Mouse (Mus musculus) WW6 (cell line): ENCODE measurements at regions not wholly inside any gene's neighbourhood (a gene's known extent, or its start where the extent isn't known, plus 50 kb on each side); places are given as distances from the start of the nearest gene placed in this dataset.

Source experiments
- DNase-seq: peaks from one replicate; pipeline ENCODE4 v3.0.0-alpha.2; 2013; ENCODE audit warnings: low read depth, low spot score

DNA sequence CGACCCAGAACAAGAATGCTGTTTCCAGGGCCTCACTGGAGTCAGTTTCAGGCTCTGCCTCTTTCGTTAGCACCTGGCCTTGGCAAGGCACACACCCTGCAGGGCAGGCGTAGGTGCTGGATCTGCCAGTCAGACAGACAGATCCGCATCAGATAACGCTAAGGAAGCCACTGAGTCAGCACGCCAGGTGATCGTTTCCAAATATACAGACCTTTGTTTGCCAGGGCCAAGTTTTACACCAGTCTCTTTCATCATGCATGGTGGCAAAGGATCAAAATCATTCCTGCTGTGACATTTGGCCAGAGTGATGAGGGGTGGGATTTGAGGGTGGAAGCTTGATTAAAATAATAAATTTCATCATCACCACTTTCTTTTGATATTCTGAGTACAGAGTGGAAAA is 411.0 kb downstream of the Ofcc1 start:
- no peak for DNase-seq

- no peak for DNase-seq
Measured at GRCm38 (mm10) chr13:39935216-39935615, 426.0 kb downstream of the Ofcc1 start.

DNA sequence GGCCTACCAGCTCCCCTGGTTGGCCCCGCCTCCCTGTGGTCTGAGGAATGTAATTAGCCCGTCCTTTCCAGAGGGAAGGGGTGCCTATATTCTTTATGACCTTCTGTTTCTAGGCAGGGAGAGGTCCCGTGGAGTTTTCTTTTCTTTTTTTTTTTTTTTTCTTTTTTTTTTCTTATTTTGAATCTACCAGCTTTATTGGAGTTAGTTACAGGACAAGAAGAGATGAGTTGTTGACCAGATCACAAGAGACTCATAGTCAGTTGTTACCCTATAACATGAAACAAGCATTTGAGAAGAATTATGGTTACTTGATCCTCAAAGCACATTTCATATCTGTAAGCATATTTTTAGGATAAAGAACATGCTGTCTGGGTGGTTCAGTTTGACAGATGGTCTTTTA is 429.8 kb downstream of the Ofcc1 start:
- no peak for DNase-seq

DNA sequence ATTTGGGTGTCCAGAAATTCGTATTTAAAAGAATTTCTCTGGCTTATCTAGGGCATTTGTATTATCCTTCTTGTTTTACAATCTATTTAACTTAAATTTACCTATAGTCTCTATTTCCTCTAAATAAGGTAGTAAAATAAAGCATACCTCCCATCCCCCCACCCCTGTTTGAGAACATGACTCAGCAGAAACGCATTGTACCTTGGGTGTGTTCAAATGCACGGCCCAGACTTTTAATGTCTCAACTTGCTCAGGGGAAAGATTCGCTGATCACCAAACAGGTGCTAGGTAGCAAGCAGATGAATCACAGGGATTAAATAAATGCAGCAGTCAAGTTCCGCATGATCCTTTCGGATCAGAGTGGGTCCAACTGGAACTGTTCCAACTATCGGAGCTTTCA is 432.7 kb downstream of the Ofcc1 start:
- DNase-seq: no peak

DNA sequence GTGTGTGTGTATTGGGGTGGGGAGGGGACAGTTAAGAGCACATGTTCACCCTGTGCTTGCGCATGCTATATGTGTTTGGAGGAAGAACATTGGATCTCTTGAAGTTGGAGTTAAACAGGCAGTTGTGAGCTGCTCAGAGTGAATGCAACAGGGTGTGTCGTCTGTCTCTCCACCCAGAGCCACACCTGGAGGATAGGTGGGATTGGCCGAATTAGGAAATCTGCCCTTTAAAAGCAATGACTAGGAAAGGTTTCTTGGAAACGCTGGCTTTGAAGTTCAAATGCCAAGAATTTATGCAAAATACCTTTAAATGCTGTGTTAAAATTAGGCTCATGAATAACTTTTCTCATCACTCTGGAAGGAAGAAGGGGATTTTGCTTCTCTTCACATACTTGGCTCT is 436.9 kb downstream of the Ofcc1 start:
- no peak for DNase-seq

GRCm38 (mm10) chr13:39923113-39923512 is 438.1 kb downstream of the Ofcc1 start:
- DNase-seq: no peak

DNA sequence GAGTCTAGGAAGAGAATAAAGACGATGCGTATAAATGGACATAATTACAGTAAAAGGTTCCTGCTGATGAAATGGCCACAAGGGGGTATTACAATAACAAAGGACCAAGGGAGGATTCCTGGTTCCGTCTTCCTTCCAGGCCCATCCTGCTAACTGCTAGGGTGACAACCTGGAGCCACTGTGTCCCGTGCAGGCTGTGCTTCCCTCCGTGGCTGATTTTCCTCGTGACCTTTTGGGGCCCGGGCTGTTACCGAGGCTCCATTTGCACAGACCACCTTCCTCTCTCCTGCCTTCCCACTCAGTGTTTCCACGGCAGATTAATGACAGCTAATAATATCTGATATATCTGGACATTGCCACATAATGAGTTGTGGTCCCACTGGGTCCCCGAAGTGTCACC is 453.5 kb downstream of the Ofcc1 start:
- no peak for DNase-seq

GRCm38 (mm10) chr13:39904264-39904663 is 457.0 kb downstream of the Ofcc1 start:
- DNase-seq: no peak

DNA sequence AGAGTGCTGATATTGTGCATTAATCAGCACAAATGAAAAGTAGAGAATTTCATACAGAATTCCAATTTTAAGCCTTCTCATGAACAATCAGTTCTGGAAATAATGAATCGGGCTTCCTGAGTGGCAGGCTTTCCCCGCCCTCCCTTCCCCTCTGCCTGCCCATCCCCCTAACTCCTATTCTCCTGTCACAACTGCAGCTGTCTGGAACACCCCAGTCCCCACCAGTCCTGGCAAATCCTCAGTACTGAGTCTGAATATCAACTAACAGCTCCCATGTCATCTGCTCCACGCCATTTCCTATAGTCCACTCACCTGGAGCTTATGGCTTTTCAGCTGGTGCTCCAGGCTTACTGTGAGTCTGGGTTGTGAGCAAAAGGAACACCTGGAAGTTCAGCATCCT is 457.9 kb downstream of the Ofcc1 start:
- no peak for DNase-seq

DNA sequence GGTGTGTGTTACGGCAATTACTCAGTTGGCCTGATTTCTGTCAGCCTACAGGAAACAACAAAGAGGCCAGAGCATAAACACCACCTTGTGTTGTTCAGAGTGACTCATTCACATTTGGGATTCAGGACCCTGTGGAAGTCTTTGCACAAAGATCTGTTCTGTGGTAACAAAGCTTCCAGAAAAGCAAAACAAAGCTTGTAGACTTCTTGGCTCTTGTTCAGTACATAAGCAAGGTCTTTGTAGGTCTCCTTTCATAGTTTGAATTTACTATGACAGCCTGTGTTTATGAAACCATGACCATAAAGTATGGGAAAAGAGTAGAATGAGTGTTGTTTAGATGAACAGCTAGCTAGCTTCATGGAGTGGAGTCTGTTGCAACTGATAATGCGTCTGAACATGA is 461.9 kb downstream of the Ofcc1 start:
- DNase-seq: no peak

DNA sequence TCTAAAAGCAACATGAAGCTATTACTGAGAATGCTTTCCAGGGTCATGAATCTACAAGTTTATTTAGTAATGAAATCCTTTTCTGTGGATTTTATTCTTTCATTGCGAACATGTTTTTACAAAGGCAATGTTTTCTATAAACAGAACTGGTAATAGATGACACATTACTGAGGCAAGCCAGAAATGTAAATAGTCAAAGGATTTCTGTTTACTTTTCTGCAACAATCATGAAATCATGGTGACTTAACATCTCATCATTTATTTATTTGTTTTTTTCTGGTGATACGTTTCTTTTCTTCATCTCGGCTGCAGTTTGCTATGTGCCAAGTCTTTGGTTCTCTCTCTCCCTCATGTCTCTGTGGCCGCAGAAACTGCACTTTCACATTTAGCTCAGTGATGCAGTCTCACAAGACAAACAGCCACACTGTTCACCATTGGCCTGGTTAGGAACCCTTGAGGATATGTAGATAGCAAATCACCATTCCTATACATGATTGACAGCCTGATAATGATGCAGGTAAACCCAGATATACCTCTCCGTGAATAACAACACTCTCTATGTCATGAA is 462.8 kb downstream of the Ofcc1 start:
- DNase-seq: no peak

DNA sequence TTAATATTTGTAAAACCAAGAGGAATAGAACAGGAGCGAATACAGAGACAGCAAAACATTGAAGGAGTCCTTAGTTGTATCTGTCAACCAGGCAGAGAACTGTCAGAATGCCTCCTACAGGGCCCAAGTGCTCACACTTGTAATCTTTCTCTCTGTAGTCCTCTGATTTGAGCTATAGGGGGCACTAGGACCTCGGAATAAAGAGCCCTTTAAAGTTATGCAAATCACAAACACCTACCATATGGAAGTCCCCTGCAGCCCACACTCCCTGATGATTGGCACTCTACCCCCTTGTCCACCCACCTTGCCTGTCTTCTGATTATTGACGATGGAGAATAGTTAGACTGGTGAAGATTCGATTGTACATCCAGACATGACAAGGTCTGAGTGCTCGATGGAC is 467.1 kb downstream of the Ofcc1 start:
- no peak for DNase-seq

GRCm38 (mm10) chr13:39881066-39881465 is 480.2 kb downstream of the Ofcc1 start:
- DNase-seq: no peak

GRCm38 (mm10) chr13:39880136-39880535 is 481.1 kb downstream of the Ofcc1 start:
- DNase-seq: no peak

DNA sequence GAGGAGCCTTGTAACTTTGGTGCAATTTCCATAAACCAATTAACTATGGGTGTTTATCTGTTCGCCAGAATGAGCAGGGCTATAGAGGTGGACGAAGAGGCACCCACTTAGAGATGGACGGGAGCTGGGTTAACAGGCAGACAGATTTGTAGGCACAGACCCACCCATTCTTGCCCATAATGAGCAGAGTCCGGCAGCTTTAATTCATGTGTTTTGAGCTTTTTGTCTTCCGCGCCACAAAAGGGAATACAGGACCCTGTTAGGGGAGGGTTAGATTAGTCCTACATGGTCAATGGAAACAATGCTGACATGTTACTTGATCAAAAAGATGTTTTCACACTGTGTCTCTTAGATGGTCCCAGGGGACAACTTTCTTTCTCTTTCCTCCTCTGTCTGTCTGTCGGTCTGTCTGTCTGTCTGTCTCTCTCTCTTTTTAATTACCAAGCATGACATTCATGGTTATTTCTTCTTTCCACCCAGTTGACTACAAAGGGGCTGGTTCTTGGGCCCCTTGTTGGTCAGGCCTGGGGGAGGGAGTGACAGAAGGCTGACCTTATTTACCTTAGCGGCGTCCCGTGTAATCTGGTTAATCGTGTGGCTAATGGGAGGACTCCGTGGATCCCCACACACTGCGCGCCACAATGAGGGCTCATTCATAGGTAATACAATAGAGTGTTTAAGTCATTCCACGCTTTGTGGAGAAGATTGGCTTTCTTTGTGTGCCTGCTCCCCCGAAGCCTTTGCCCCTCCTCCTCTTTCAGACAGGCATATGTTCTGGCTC is 483.7 kb downstream of the Ofcc1 start:
- no peak for DNase-seq

GRCm38 (mm10) chr13:39852257-39852800 is 508.9 kb downstream of the Ofcc1 start:
- DNase-seq: no peak

- no peak for DNase-seq
Measured at GRCm38 (mm10) chr13:39849391-39849790, 511.9 kb downstream of the Ofcc1 start.

- DNase-seq: no peak
Measured at GRCm38 (mm10) chr13:39836053-39836584, 525.1 kb downstream of the Ofcc1 start.

DNA sequence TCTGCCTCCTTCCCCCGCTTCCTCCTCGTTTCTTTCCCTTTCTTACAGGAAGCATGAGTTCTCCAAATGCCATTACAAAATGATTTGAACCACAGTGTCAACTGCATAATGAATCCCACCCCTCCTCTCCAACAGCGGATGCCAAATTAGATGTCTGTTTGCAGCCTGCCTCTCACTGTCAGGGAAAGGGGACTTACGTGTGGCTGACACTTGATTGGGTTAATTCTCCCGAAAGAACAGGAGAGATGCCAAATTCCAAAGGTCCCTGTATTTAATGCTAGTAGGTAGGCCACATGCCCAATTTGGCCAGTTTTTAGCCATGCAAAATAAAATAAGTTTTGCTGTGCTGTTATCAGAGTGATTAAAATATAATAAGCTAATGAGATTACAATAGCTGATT is 525.9 kb downstream of the Ofcc1 start:
- no peak for DNase-seq

DNA sequence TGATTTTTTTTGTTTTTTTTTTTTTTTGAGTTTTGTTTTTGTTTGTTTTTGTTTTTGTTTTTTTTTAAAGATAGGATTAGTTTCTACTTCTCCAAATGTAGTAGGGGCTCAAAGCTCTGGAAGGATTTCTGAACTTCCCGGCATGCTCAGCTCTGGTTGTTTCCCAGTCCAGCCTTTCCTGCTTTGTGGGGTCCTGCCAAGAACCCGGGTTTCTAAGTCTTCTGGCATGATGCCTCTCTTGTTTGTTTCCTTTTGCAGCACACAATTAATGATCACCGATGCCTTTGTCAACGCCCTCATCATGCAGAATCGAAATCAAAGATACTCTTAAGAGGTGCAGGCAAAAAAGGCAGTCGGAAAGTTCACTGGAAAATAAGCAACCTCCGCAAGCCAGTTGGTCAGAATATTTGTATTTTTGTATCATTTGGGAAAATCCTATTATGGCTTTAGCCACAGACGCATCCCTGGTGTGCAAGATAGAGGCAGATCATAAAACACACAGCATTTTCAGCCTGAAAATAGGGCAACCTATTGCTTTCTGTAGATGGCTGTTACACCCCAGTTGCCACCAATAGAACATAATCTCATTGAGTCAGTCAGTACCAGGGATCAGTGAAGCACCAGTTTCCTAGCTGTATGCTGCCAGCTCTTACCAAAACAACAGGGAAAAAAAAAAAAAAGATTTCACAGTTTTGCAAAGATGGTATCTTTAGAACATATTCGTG is 526.6 kb downstream of the Ofcc1 start:
- no peak for DNase-seq

DNA sequence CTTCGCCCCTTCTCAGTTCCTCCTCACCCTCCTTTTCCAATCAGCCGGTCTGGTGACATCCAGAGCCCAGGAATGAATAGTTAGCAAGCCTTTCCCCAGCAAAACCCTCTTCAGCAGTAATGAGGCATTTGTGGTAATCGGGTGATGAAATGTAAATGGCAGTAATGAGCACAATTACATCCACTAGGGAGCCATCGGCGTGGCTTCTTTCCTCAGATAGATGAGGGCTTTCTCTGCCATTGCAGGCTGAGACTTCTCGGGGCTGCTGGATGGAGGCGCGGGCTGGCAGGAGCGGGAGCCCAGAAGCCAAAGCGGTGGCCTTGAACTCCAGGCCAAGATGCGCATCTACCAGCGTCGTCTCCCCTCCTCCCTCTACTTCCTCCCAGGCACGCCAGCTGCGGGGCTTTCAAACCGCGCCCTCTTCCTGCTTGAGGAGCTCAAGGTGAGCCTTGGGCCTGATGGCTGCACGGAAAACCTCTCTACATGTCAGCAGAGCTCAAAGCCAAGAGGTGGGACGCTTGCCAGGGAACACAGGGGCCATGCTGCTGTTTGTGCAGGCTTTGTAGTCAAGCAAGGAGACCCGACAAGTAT is 537.2 kb downstream of the Ofcc1 start:
- DNase-seq: peak; percentile 43

DNA sequence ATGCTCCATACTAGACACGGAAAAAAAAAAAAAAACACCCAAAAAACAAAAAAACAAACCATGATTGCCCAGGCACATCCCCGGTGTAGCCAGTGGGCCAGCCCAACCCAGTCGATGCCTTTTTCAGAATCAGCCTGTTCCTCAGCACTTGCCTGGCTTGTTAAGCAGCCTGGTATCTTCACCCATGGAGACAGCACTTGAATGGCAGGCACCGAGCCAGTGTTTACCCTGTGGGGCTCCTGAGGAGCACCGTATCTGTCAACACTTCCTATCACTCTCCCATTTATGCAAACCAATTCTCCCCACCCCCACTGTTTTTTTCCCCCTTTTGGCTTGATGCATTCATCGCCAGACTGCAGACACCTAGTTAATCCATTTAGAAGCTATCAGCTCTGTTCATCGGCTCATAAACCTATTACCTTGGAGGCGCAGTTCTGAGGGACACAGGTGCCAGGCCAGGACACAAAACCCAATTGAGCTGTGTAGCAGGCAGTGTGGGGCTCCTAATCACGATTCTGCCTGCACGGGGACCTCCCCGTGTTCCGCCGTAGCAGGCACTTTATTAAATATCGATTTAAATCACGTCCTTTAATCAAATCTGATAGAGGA is 537.8 kb downstream of the Ofcc1 start:
- no peak for DNase-seq
